Mouse (Mus musculus) cerebellum, postnatal 4 days (tissue): Measurements from ENCODE around the gene Rbfox1.

Experiments
- DNase-seq, 2 experiments: peaks; one replicate each; pipeline ENCODE4 v3.0.0; 2022; ENCODE audit warnings: low spot score in 2 of 2, mixed read lengths in 1 of 2

The Rbfox1 gene

GRCm38 (mm10) chr16:6349381-6349780 is 464.2 kb downstream of the Rbfox1 start:
- DNase-seq = peak; percentile 25 to 42

- DNase-seq = no peak
Measured at GRCm38 (mm10) chr16:6350256-6350655, 465.1 kb downstream of the Rbfox1 start.

- DNase-seq = no peak
Measured at GRCm38 (mm10) chr16:6353191-6353590, 468.0 kb downstream of the Rbfox1 start.

- no peak for DNase-seq
Measured at GRCm38 (mm10) chr16:6356931-6357330, 471.8 kb downstream of the Rbfox1 start.

GRCm38 (mm10) chr16:6365793-6366192 is 480.6 kb downstream of the Rbfox1 start:
- DNase-seq = no peak

- no peak for DNase-seq
Measured at GRCm38 (mm10) chr16:6366649-6367048, 481.5 kb downstream of the Rbfox1 start.

- DNase-seq = no peak
Measured at GRCm38 (mm10) chr16:6380924-6381323, 495.8 kb downstream of the Rbfox1 start.

GRCm38 (mm10) chr16:6381572-6381971 is 496.4 kb downstream of the Rbfox1 start:
- DNase-seq = no peak

- DNase-seq = no peak
Measured at GRCm38 (mm10) chr16:6382712-6383111, 497.6 kb downstream of the Rbfox1 start.

GRCm38 (mm10) chr16:6390278-6390930 is 505.2 kb downstream of the Rbfox1 start:
- DNase-seq = no peak

- DNase-seq = no peak
Measured at GRCm38 (mm10) chr16:6396676-6397409, 511.7 kb downstream of the Rbfox1 start.

- no peak for DNase-seq
Measured at GRCm38 (mm10) chr16:6397635-6398034, 512.5 kb downstream of the Rbfox1 start.

GRCm38 (mm10) chr16:6402816-6403215 is 517.7 kb downstream of the Rbfox1 start:
- no peak for DNase-seq

GRCm38 (mm10) chr16:6414846-6415245 is 529.7 kb downstream of the Rbfox1 start:
- no peak for DNase-seq

- no peak for DNase-seq
Measured at GRCm38 (mm10) chr16:6421623-6422145, 536.5 kb downstream of the Rbfox1 start.

GRCm38 (mm10) chr16:6423878-6424409 is 538.8 kb downstream of the Rbfox1 start:
- no peak for DNase-seq

GRCm38 (mm10) chr16:6424738-6425137 is 539.6 kb downstream of the Rbfox1 start:
- peak in 1 of 2 experiments; percentile 8 for DNase-seq

- no peak for DNase-seq
Measured at GRCm38 (mm10) chr16:6427292-6428281, 542.4 kb downstream of the Rbfox1 start.

GRCm38 (mm10) chr16:6430981-6431380 is 545.8 kb downstream of the Rbfox1 start:
- no peak for DNase-seq

GRCm38 (mm10) chr16:6436445-6436844 is 551.3 kb downstream of the Rbfox1 start:
- peak in 1 of 2 experiments; percentile 10 for DNase-seq

- no peak for DNase-seq
Measured at GRCm38 (mm10) chr16:6448250-6448649, 563.1 kb downstream of the Rbfox1 start.
